Mouse (Mus musculus) cortical plate, adult 2 months (tissue): Measurements from ENCODE around the gene Myh7b.

Experiments
- CTCF ChIP-seq: fragments of 200-500 bp; IDR thresholded peaks from 2 replicates; pipeline ENCODE4 v1.5.1; 2011; ENCODE audit warnings: mild to moderate bottlenecking, control low read depth, low read length; ENCODE audit not compliant: insufficient read depth; ENCODE audit errors: extremely low read depth
- POLR2A ChIP-seq: fragments of 200-500 bp; IDR thresholded peaks from 2 replicates; pipeline ENCODE4 v1.6.1; 2011; ENCODE audit warnings: mild to moderate bottlenecking, low read length, control low read depth; ENCODE audit not compliant: insufficient read depth; ENCODE audit errors: extremely low read depth

GRCm38 (mm10) chr2:155613953-155614352 lies 2.9 kb downstream of the Myh7b start:
- no peak for TF ChIP-seq CTCF
- TF ChIP-seq POLR2A, result no peak
